Mouse (Mus musculus): ENCODE results near the gene Rap1gds1.

Rap1gds1 gene

GRCm38 (mm10) chr3:139074484-139075211 is at the start of gene Rap1gds1:
Rap1gds1 (minus strand) TSS chr3:139075201.
- peak; percentile 51 for DNase-seq (ENCODE audit: low read depth)

GRCm38 (mm10) chr3:139118446-139118845 is 43.4 kb upstream of the Rap1gds1 start:
- DNase-seq (ENCODE audit: low read depth) = no peak

- DNase-seq (ENCODE audit: low read depth) = no peak
Measured at GRCm38 (mm10) chr3:139116733-139117337, 41.8 kb upstream of the Rap1gds1 start.

GRCm38 (mm10) chr3:139112335-139112973 is 37.5 kb upstream of the Rap1gds1 start:
- DNase-seq (ENCODE audit: low read depth) = no peak

GRCm38 (mm10) chr3:139111877-139112276 is 36.9 kb upstream of the Rap1gds1 start:
- no peak for DNase-seq (ENCODE audit: low read depth)

- DNase-seq (ENCODE audit: low read depth) = no peak
Measured at GRCm38 (mm10) chr3:139108176-139108575, 33.2 kb upstream of the Rap1gds1 start.

GRCm38 (mm10) chr3:139103914-139104313 is 28.9 kb upstream of the Rap1gds1 start:
- no peak for DNase-seq (ENCODE audit: low read depth)

GRCm38 (mm10) chr3:139103346-139103745 is 28.3 kb upstream of the Rap1gds1 start:
- DNase-seq (ENCODE audit: low read depth) = no peak

- peak; percentile 5 for DNase-seq (ENCODE audit: low read depth)
Measured at GRCm38 (mm10) chr3:139101941-139102340, 26.9 kb upstream of the Rap1gds1 start.

- DNase-seq (ENCODE audit: low read depth) = no peak
Measured at GRCm38 (mm10) chr3:139099284-139099683, 24.3 kb upstream of the Rap1gds1 start.

GRCm38 (mm10) chr3:139095894-139096293 is 20.9 kb upstream of the Rap1gds1 start:
- DNase-seq (ENCODE audit: low read depth) = no peak

- no peak for DNase-seq (ENCODE audit: low read depth)
Measured at GRCm38 (mm10) chr3:139088526-139088925, 13.5 kb upstream of the Rap1gds1 start.

GRCm38 (mm10) chr3:139083778-139084539 is 9.0 kb upstream of the Rap1gds1 start:
- no peak for DNase-seq (ENCODE audit: low read depth)

GRCm38 (mm10) chr3:139079831-139080230 is 4.8 kb upstream of the Rap1gds1 start:
- DNase-seq (ENCODE audit: low read depth) = no peak

GRCm38 (mm10) chr3:139078010-139078409 is 3.0 kb upstream of the Rap1gds1 start:
- DNase-seq (ENCODE audit: low read depth) = no peak

GRCm38 (mm10) chr3:139076059-139076455 is 1.1 kb upstream of the Rap1gds1 start:
- peak; percentile 66 for DNase-seq (ENCODE audit: low read depth)

- peak; percentile 85 for DNase-seq (ENCODE audit: low read depth)
Measured at GRCm38 (mm10) chr3:139075333-139076058, 495 bp upstream of the Rap1gds1 start.

GRCm38 (mm10) chr3:139073801-139074483 is 1.1 kb downstream of the Rap1gds1 start:
- peak; percentile 52 for DNase-seq (ENCODE audit: low read depth)

GRCm38 (mm10) chr3:139069539-139069938 is 5.5 kb downstream of the Rap1gds1 start:
- DNase-seq (ENCODE audit: low read depth) = no peak

- DNase-seq (ENCODE audit: low read depth) = no peak
Measured at GRCm38 (mm10) chr3:139064076-139064475, 10.9 kb downstream of the Rap1gds1 start.

- no peak for DNase-seq (ENCODE audit: low read depth)
Measured at GRCm38 (mm10) chr3:139062088-139062487, 12.9 kb downstream of the Rap1gds1 start.
